Mouse (Mus musculus): ENCODE measurements at regions not wholly inside any gene's neighbourhood (a gene's known extent, or its start where the extent isn't known, plus 50 kb on each side); places are given as distances from the start of the nearest gene placed in this dataset.

GRCm38 (mm10) chr3:83486192-83486716, 279.9 kb upstream of the Sfrp2 start:
- no peak for TF ChIP-seq POLR2A (IDR thresholded peaks at IDR 0.05; ENCODE audit: borderline replicate concordance, extremely low read depth, low read depth, low read length)
- no peak for TF ChIP-seq CTCF (IDR thresholded peaks at IDR 0.05; ENCODE audit: insufficient read depth, low read length)
